Mouse (Mus musculus) layer of hippocampus, adult 2 months (tissue): ENCODE data around the gene Kat7. TPM values are rescaled to one million over a fixed set of nuclear protein-coding genes. Genes with fewer than 3 reads are reported as not detected.
A peak's percentile ranks its signal among the peaks of the same experiment; 100 is the strongest.

Source experiments
- DNase-seq, 2 experiments: peaks; one replicate each; pipeline ENCODE4 v3.0.0; 2022; ENCODE audit warnings: low spot score in 2 of 2
- H3K27ac ChIP-seq: fragments of 200-600 bp; 2 replicates; pipeline ENCODE4 v1.8.1; 2022
- H3K4me3 ChIP-seq: fragments of 200-600 bp; 2 replicates; pipeline ENCODE4 v1.8.1; 2022; ENCODE audit warnings: mild to moderate bottlenecking
- CTCF ChIP-seq: fragments of 200-600 bp; conservative IDR thresholded peaks from 2 replicates; pipeline ENCODE4 v1.8.1; 2022; ENCODE audit warnings: antibody characterized with exemption, mild to moderate bottlenecking, moderate library complexity
- total RNA-seq, 2 experiments: library from RNA; stranded (reverse); gene quantifications; 2 replicates each; pipeline ENCODE4 v1.2.3; 2021

The Kat7 gene
- total RNA-seq, 2 experiments from 2014 or later: 83.3 to 85.7 TPM

DNA sequence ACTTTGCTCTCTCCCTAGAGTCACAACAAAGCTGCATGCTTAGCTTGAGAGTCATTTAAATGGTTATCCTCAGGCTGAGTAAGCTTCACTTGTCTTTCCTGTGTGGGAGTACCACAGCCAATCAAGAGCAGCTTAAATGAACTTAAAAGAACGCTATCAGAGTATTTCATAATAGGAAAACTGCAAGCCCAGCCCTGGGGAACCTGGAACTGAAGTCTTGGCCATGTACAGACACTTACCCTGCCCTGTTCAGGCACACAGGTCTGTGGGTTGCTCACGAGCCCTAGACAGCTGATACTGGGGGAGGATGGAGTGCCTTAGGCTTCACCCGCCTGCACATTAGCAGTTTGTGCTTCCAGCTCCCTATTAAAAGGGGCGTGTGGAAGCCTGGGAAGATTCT, 33.1 kb upstream of the Kat7 start:
- Histone ChIP-seq H3K4me3 (no peak overlapping the region), H3K27ac (peak overlapping the region; percentile 64)
- TF ChIP-seq CTCF: no peak
- peak in 1 of 2 experiments; percentile 23 for DNase-seq

DNA sequence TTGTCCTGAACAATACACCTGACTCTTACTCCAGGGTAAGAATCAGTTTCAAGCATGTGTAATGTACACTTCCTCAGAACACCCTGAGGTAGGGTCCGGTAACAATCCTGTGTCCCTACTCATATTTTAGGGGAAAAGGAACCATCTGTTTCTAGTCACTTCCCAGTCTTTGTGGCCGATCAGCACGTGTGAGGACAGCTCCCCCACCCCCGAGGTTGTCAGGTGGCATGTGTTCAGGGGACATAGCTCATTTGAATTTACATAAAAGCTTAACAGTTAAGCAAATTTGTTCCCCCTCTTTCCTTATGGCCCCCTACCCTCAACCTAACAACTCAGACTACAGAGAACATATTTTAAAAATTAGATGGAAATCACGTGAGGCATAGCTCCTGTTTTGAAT, 30.6 kb upstream of the Kat7 start:
- DNase-seq: no peak
- Histone ChIP-seq H3K4me3 (no peak overlapping the region), H3K27ac (no peak overlapping the region)
- no peak for TF ChIP-seq CTCF

DNA sequence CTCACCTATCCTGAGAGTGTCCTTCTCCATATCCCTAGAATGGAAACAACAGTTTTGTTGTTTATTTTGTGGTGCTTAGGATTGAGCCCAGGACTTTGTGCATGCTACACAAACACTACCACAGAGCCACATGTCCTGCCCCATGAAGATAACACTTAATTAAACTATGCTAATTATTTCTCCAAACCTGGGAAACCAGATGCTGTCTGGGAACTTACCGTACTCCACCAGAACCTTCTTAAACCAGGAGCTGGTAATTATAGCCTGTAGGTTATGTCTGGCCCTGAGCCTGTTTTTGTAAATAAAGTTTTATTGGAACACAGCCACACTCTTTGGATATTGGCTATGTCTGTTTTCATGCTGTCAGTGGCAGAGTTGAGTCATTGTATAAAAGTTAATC, 30.2 kb upstream of the Kat7 start:
- no peak overlapping the region for H3K27ac ChIP-seq
- TF ChIP-seq CTCF: no peak
- H3K4me3 ChIP-seq: no peak overlapping the region
- DNase-seq: no peak

DNA sequence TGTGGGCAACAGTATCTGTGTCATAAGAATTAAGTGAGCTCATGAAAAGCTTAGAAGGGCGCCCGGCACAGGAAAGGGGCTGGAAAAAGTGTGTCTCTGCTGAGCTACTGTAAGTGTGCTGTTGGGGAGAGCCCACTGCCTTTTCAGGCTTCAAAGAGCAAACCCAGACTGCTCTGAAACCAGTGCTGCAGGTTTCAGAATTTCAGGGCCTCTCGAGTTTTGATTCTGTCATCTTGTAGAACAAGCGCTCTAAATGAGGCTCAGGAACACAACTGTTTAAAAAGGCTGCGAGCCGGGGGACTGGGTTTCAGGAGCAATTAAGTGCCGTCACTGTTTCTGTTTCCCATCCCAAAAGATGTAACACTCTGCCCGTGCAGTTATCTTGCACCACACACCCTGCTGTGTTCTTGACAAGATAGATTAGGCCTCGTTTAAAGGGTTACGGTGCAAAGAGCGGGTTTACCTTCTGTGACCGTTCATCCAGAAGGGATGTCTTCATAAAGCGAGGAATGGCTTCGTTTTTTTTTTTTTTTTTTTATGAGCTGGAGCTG, 29.5 kb upstream of the Kat7 start:
- DNase-seq: no peak
- no peak for TF ChIP-seq CTCF
- Histone ChIP-seq H3K27ac (0 out of 2 replicates have a peak overlapping the region, but pooled peaks have one; percentile 43), H3K4me3 (no peak overlapping the region)

DNA sequence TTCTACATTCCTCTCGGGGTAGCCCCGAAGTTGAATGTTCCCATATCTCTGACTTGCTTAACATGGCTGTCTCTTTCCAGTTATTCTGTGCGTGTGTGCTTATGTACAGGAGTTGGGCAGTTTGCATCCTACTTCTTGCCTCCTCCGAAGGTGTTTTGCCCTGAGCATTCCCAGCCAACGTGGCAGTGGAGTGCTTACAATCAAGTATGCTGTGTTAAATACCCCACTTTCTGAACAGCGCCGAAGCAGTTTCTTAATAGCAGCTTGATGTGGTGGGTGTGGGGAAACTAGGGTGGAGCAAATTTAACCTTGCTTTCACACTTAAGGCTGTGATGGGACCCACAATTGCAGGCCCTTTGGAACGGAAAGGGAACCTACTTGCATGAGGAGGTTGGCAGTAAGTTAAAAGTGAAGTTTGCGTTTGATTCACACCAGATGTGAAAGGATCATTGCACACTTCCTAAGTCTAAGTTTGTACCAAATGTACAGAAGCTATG, 27.8 kb upstream of the Kat7 start:
- Histone ChIP-seq H3K4me3 (peak overlapping the region; percentile 83), H3K27ac (no peak overlapping the region)
- DNase-seq: no peak
- TF ChIP-seq CTCF: no peak

DNA sequence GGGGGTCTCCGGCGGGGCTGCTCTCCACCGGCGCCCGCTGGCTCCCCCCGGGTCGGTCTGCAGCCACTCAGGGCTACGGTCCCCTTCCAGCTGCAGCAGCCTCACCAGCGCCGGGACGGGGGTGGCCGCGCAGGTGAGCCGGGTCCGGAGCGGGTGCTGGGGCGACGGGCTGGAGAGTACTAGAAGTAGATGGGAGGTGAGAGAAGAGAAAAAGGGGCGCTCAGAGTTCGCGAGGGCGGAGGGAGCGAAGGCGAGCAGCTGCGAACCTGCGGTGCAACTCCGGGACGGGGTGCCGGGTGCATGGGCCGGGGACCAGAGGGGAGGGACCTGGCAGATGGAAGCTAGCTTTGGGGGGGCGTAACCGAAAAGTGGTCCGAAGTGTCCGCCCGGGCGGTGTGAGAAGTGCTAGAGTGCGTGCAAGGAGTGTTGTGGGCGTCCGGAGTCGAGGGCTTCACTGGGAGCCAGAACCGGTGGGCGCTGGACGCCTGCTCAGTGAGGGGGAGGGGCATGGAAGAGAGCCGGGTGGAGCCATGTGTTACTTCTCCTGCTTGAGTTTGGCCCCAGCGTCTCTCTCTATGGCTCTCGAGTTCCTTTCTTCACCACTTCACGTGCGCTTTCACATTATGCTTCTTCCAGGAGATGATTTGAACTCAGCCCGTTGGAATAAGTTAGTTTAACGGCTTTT, 27.2 kb upstream of the Kat7 start:
- Histone ChIP-seq H3K4me3 (peak overlapping the region; percentile 83), H3K27ac (peak overlapping the region; percentile 74)
- no peak for TF ChIP-seq CTCF
- peak in 1 of 2 experiments; percentile 21 for DNase-seq

DNA sequence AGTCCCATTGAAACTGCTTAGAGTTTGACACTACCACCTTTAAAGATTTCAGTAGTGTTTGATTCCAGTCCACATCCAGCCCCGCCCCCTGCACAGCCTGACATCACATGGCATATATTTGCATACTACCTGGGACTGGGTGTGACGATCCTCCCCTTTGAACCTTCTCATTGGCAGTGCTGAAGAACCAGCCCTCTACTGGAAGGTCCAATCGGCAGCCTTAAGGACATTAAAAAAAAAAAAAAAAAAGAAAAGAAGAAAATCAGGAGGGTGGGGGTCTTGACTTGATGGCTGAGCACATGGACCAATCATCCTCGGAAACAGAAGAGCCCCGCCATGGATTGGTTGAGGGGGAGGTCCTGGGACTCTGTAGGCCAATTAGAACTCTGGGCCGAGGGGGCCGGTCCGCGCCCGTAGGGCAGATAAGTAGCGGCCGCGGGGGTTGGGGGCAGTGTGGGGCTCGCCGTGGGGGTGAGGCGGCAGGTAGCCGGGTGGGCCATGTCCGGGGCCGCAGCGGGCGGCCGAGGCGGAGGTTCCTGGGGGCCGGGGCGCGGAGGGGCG, 26.6 kb upstream of the Kat7 start, which contains the start of gene Fam117a:
Gene Fam117a, plus strand, starts transcription at position 451 of the 561 bp plus-strand sequence.
- Histone ChIP-seq H3K4me3 (peak within 1 kb of the TSS; percentile 83), H3K27ac (peak within 1 kb of the TSS; percentile 74)
- peak; percentile 37; the same call in 1 of the 2 replicates for TF ChIP-seq CTCF
- peak; percentile 69 to 80 for DNase-seq

DNA sequence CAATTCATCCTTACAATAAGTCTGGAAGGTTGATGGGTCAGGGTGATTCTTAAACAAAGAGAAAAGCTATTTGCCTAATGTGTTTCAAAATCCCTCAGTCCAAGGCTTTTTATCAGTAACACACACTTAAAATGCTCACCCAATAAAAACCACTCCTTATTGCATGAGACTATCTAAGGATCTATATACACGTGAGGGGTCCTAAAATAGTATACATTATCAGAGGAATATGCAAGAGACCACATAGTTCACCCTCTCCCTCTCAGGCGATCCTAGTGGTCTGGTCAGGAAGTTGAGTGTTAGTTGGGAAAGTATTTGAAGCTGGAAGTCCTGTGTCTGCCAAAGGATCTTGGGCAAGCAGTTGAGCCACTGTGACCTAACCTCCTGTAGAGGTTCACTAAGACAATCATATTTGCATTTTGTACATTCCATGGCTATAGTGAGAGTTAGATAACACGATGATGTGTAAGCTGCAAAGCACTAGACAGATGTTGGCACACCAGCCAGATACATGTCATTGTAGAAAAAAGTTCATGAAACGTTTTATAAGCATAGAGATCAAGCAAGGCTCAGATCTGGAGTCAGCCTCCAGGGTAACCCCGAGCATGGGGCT, 24.5 kb upstream of the Kat7 start:
- Histone ChIP-seq H3K4me3 (no peak overlapping the region), H3K27ac (no peak overlapping the region)
- no peak for DNase-seq
- no peak for TF ChIP-seq CTCF

DNA sequence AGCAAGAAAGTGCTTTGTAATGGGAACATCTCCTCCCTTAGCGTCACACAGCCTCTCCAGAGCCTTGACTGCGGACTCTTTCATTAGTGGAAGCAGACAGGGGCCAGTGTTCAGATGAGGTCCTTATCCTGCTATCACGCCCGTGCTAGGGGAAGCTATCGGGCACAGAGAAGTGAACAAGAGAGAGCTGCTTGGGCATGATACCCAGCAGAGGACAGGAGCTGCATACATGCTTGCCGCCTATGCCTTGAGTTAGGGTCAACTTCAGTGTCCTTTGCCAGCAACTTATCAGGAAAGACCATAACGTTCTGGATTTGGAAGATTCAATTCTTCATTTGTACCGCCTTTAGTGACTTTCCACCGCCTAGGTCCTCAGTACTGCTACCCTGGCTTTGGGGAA, 23.8 kb upstream of the Kat7 start:
- DNase-seq: no peak
- no peak for TF ChIP-seq CTCF
- Histone ChIP-seq H3K27ac (no peak overlapping the region), H3K4me3 (no peak overlapping the region)

DNA sequence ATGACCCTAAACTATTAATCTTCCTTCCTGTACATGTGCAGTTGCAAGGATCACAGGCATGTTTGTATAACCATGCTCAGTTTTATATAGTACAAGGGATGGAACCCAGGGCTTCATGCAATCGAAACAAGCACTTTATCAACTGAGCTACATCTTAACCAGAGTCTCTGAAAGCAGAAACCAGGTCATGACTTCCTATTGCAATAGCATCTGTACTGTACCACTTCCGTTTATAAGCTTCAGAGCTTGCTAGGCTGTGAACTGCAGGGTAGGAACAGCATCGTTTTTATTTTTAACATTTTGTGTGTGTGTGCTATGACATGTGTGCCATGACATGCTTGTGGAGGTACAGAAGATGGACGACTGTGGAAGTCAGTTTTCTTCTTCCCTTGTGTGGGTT, 23.2 kb upstream of the Kat7 start:
- TF ChIP-seq CTCF: no peak
- no peak overlapping the region for H3K27ac ChIP-seq
- DNase-seq: no peak

DNA sequence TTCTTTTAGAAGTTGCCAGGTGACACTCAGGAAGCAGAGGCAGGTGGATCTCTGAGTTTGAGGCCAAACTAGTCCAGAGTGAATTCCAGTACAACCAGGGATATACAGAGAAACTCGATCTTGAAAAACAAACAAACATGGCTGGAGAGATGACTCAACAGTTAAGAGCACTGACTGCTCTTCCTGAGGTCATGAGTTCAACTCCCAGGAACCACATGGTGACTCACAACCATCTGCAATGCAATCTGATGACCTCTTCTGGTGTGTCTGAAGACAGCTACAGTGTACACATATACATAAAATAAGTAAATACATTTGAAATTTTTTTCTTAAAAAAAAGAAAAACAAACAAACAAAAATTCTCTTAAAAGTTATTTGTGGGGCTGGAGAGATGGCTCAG, 20.6 kb upstream of the Kat7 start:
- TF ChIP-seq CTCF: no peak
- no peak for DNase-seq
- no peak overlapping the region for H3K4me3 ChIP-seq
- no peak overlapping the region for H3K27ac ChIP-seq

More for the DNA sequence above, 23.2 kb upstream of the Kat7 start:
- H3K4me3 ChIP-seq: no peak overlapping the region

DNA sequence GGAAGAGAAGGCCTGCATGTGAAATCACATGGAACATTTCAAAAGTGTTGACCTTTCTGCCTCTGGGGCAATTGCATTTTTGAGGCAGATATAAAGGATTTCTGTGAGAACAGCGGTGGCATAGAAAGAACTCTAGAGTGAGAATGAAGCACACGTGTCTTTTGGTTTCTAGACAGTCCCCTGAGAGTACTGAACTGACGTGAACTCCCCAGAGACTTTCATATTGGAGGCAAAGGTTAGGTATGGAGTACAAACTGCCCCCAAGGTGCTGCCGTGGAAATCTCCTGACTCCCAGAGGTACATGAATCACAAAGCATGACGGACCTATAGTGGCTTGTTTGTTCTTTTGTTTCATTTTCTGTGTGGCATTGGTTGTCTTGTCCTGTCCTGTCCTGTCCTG, 18.6 kb upstream of the Kat7 start:
- TF ChIP-seq CTCF: no peak
- Histone ChIP-seq H3K4me3 (no peak overlapping the region), H3K27ac (no peak overlapping the region)
- no peak for DNase-seq

DNA sequence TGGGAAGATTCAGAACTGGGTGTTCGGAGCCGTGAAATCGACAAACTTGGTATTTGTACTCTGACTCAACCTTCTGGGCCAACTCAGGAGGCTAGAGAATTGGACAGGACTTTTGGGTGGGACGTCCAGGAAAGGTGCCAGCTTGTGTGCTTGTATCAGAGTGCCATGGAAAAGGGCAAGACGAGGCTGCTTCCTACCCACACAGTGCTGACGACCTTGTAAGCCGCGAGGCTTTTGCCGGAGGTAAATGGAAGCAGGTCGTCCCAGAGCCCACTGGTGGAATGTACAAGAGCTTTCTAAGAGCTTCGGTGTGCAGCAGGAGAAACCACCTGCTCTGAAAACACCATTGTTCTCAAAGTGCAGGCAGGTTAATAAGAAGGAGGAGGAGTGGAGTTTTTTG, 16.2 kb upstream of the Kat7 start:
- DNase-seq: no peak
- Histone ChIP-seq H3K27ac (no peak overlapping the region; the same call in 1 of the 2 replicates), H3K4me3 (no peak overlapping the region)
- TF ChIP-seq CTCF: no peak
